Mouse (Mus musculus) cerebellum, adult 2 months (tissue): ENCODE results near the gene Trpc3.

Source experiments
- CTCF ChIP-seq: fragments of 200-500 bp; IDR thresholded peaks from 2 replicates; pipeline ENCODE4 v1.5.1; 2011; ENCODE audit warnings: low read depth, mild to moderate bottlenecking, control low read depth, low read length, moderate library complexity, borderline replicate concordance; ENCODE audit not compliant: insufficient read depth
- POLR2A ChIP-seq: fragments of 200-500 bp; IDR thresholded peaks from 2 replicates; pipeline ENCODE4 v1.6.1; 2011; ENCODE audit warnings: low read length, control low read depth, borderline replicate concordance; ENCODE audit not compliant: insufficient read depth

DNA sequence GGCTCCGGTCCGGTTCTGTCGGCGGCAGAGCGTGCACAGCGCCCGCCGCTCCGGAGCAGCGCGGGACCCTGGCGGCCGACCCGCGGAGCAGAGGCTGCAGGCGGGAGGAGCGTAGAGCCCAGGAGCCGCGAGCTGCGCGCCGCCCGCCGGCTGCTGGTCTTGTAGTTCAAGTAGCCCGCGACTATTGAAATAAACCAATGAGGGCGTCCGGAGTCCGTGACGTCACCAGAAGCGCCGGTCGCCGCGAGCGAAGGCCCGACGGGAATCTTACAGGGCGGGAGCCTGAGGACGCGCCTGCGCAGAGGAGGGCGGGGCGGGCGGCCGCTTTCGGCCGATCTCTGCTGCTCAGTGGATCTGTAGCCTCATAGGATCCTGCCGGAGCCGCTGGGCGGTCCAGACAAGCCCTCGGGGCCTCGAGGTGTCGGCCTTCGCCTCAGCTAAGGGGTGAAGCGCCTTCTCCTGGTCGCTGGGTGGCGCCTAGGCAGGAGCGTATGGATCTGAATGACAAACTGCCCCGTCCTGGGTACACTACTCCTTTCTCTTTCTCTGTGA, 118.1 kb downstream of the Trpc3 start, which contains the start of gene Ccna2:
- TF ChIP-seq POLR2A: peak; percentile 71; the same call in 1 of the 2 replicates
- TF ChIP-seq CTCF: peak; percentile 61
